Comparison of ENCODE assay signal across 16 mouse cellular contexts in the genomic region with DNA sequence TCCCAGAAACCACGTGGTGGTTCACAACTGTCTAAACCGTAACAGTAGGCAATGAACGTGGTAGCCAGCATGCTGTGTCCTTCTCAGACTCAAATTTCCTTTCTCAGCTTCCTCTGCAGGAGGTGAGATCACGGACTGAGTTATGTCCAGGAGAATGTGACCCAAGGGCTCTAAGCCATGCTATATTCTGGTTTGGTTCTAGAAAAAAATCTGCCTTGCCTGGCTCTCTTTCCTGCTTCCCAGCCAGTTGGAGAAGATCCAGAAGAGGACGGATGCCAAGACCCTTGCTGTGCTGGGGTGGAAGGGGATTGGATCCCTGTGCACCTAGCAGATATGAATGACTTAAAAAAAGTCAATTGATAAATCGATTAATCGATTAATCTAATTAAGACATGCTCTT. TPM values are rescaled to one million over a fixed set of nuclear protein-coding genes. Genes with fewer than 3 reads are reported as not detected.
DNase-seq lines count a peak whose midpoint lies in the region; ATAC-seq and TF ChIP-seq lines count a peak whose summit lies in the region.
"Had no signal": no experiment of that assay in that cellular context is flagged by ENCODE, and none has a peak within 500 bp of the region (broad histone marks: within the 10 kb centered on the region; RNA-seq: fewer than 3 reads in every experiment).

No protein-coding gene starts in this region.

- no peak overlapping the region for H3K27ac ChIP-seq in cerebellum, adult 2 months (ENCODE audit: insufficient read depth, low read length)
- no peak overlapping the region for H3K27ac ChIP-seq in heart, postnatal 0 days (ENCODE audit: low read depth)
- 0 out of 2 replicates have a peak overlapping the region, but pooled peaks have one; percentile 27 for H3K27ac ChIP-seq in kidney, embryonic 15.5 days

- H3K4me2 ChIP-seq in heart, postnatal 0 days (ENCODE audit: low read depth, low read length), result no peak overlapping the region
- H3K4me2 ChIP-seq in kidney, embryonic 15.5 days, result no peak overlapping the region
- H3K4me2 ChIP-seq: midbrain, embryonic 11.5 days had no signal

- H3K9me3 ChIP-seq in heart, postnatal 0 days (replicated peaks; ENCODE audit: control insufficient read depth, low read length), result no peaks in the 10 kb centered on the region
- H3K9me3 ChIP-seq in kidney, embryonic 15.5 days (replicated peaks), result no peaks in the 10 kb centered on the region

- no peak for TF ChIP-seq EP300 in heart, postnatal 0 days (IDR thresholded peaks at IDR 0.05; ENCODE audit: low read depth)

- TF ChIP-seq CTCF in cerebellum, adult 2 months (IDR thresholded peaks at IDR 0.05; ENCODE audit: borderline replicate concordance, insufficient read depth, low read depth, low read length), result no peak
- TF ChIP-seq CTCF in heart, postnatal 0 days (IDR thresholded peaks at IDR 0.05; ENCODE audit: low read depth), result no peak

- ATAC-seq in heart, postnatal 0 days (ENCODE audit: insufficient read depth, low read depth), result 0 out of 2 replicates have a peak, but pooled peaks have one; percentile 36
- ATAC-seq in kidney, embryonic 15.5 days (replicated peaks; ENCODE audit: low FRiP score), result no peak
- no peak for ATAC-seq in megakaryocyte-erythroid progenitor cell, adult 5-6 weeks (replicated peaks; ENCODE audit: low FRiP score, low TSS enrichment, poor library complexity, severe bottlenecking)
- no peak for ATAC-seq in activated CD4-positive, CD25-positive, alpha-beta regulatory T cell, adult 4 months
- ATAC-seq: liver, postnatal 0 days had no signal

- peak; percentile 59 to 68 for DNase-seq in cerebellum, postnatal 10 days
- no peak for DNase-seq in cerebellum, adult 2 months
- DNase-seq in heart, postnatal 0 days (ENCODE audit: low spot score), result peak; percentile 24
- DNase-seq in heart, adult 8-10 months (ENCODE audit: low spot score), result no peak
- DNase-seq in NIH3T3 (ENCODE audit: low read depth), result peak; percentile 73
- DNase-seq: liver, postnatal 0 days; thymus, postnatal 4 days had no signal

- H3K9ac ChIP-seq in heart, postnatal 0 days (replicated peaks; ENCODE audit: low read depth, low read length), result no peak overlapping the region
- no peak overlapping the region for H3K9ac ChIP-seq in kidney, embryonic 15.5 days
- H3K9ac ChIP-seq: liver, postnatal 0 days had no signal

- no peaks in the 10 kb centered on the region for H3K27me3 ChIP-seq in cerebellum, adult 2 months (ENCODE audit: control insufficient read depth, insufficient read depth, low read length)
- H3K27me3 ChIP-seq in heart, postnatal 0 days (ENCODE audit: control insufficient read depth, insufficient read depth, low read length), result no peaks in the 10 kb centered on the region
- H3K27me3 ChIP-seq in kidney, embryonic 15.5 days, result no peaks in the 10 kb centered on the region

- 27% methylated on average over 7 of the region's 7 CpGs for WGBS in cerebellum, adult 2 months
- 51% methylated on average over 7 of the region's 7 CpGs for WGBS in heart, postnatal 0 days
- WGBS in kidney, embryonic 15.5 days, result 73% methylated on average over 7 of the region's 7 CpGs

- H3K4me3 ChIP-seq in cerebellum, adult 2 months (replicated peaks; ENCODE audit: insufficient read depth, low read depth, low read length), result no peak overlapping the region
- no peak overlapping the region for H3K4me3 ChIP-seq in heart, postnatal 0 days (ENCODE audit: low read depth, low read length)
- no peak overlapping the region for H3K4me3 ChIP-seq in kidney, embryonic 15.5 days (replicated peaks)
- H3K4me3 ChIP-seq: myocyte had no signal

- no peaks in the 10 kb centered on the region; the same call in 1 of the 2 replicates for H3K4me1 ChIP-seq in cerebellum, adult 2 months (ENCODE audit: control insufficient read depth, insufficient read depth, low read length)
- no peaks in the 10 kb centered on the region for H3K4me1 ChIP-seq in heart, postnatal 0 days (ENCODE audit: control insufficient read depth, insufficient read depth)
- peaks cover 17% of the 10 kb centered on the region; the same call in 1 of the 2 replicates for H3K4me1 ChIP-seq in kidney, embryonic 15.5 days

- TF ChIP-seq POLR2A in cerebellum, adult 2 months (IDR thresholded peaks at IDR 0.05; ENCODE audit: borderline replicate concordance, insufficient read depth, low read length), result no peak

- no peaks in the 10 kb centered on the region for H3K36me3 ChIP-seq in heart, postnatal 0 days (replicated peaks; ENCODE audit: control insufficient read depth, insufficient read depth, low read length)
- no peaks in the 10 kb centered on the region for H3K36me3 ChIP-seq in kidney, embryonic 15.5 days

RNA-seq across cellular contexts. Expression of a gene that starts 10.4 kb away (rescaled TPM):
- polyA plus RNA-seq in cerebellum, adult 2 months (2012; rRNA removed), result 0.18 and 0.25 TPM in 2 replicates
- 0.69 TPM in 1 of 2 replicates, not detected in the other for total RNA-seq in heart, postnatal 0 days (2014; rRNA removed; ENCODE audit: low replicate concordance)
- 0.05 and 0.12 TPM in 2 replicates for polyA plus RNA-seq in heart, postnatal 0 days (2015; fragmentation: Nextera tagmentation; extraction: Ambion mirVana)
- total RNA-seq in heart, adult 8-10 months (2022), result under 1 TPM; 0.06 to 0.43 (median 0.16) TPM
- polyA plus RNA-seq in kidney, embryonic 15.5 days (2015; fragmentation: Nextera tagmentation; extraction: Ambion mirVana), result 0.29 and 0.32 TPM in 2 replicates
- total RNA-seq in megakaryocyte-erythroid progenitor cell, adult 5-6 weeks (2014; fragmentation: Nextera tagmentation), result not detected in 2 replicates
- not detected in 2 replicates for total RNA-seq in megakaryocyte-erythroid progenitor cell, adult 5-6 weeks (2017)
- not detected for polyA plus RNA-seq in activated CD4-positive, CD25-positive, alpha-beta regulatory T cell, adult 4 months (2017; shearing (Covaris generic))
- total RNA-seq: hematopoietic stem cell, adult 5-6 weeks; MEL had no signal

RNA-seq across cellular contexts. Expression of a gene that starts 55.4 kb away (rescaled TPM):
- polyA plus RNA-seq in cerebellum, adult 2 months (2012; rRNA removed), result 0.11 and 0.30 TPM in 2 replicates
- 0.73 TPM in 1 of 2 replicates, not detected in the other for total RNA-seq in heart, postnatal 0 days (2014; rRNA removed; ENCODE audit: low replicate concordance)
- 0.11 TPM in 2 replicates for polyA plus RNA-seq in heart, postnatal 0 days (2015; fragmentation: Nextera tagmentation; extraction: Ambion mirVana)
- total RNA-seq in heart, adult 8-10 months (2022), result under 1 TPM in 3 of 4 experiments, not detected in 1; 0.14 to 0.57 (median 0.25) TPM
- 0.17 and 0.18 TPM in 2 replicates for polyA plus RNA-seq in kidney, embryonic 15.5 days (2015; fragmentation: Nextera tagmentation; extraction: Ambion mirVana)
- 0.47 TPM in 1 of 2 replicates, not detected in the other for total RNA-seq in megakaryocyte-erythroid progenitor cell, adult 5-6 weeks (2014; fragmentation: Nextera tagmentation)
- not detected in 2 replicates for total RNA-seq in megakaryocyte-erythroid progenitor cell, adult 5-6 weeks (2017)
- polyA plus RNA-seq in activated CD4-positive, CD25-positive, alpha-beta regulatory T cell, adult 4 months (2017; shearing (Covaris generic)), result 100 to 1,000 TPM; 243 to 261 TPM
- total RNA-seq: common myeloid progenitor, adult 5-6 weeks; layer of hippocampus, postnatal 14 days had no signal
- polyA plus RNA-seq: midbrain, embryonic 11.5 days had no signal

RNA-seq across cellular contexts. Expression of a gene that starts 58.5 kb away (rescaled TPM):
- 26.2 and 28.6 TPM in 2 replicates for polyA plus RNA-seq in cerebellum, adult 2 months (2012; rRNA removed)
- total RNA-seq in heart, postnatal 0 days (2014; rRNA removed; ENCODE audit: low replicate concordance), result 221 and 277 TPM in 2 replicates
- 186 and 201 TPM in 2 replicates for polyA plus RNA-seq in heart, postnatal 0 days (2015; fragmentation: Nextera tagmentation; extraction: Ambion mirVana)
- total RNA-seq in heart, adult 8-10 months (2022), result 10 to 100 TPM; 79.9 to 86.6 (median 84.1) TPM
- 644 and 695 TPM in 2 replicates for polyA plus RNA-seq in kidney, embryonic 15.5 days (2015; fragmentation: Nextera tagmentation; extraction: Ambion mirVana)
- 15.9 and 22.9 TPM in 2 replicates for total RNA-seq in megakaryocyte-erythroid progenitor cell, adult 5-6 weeks (2014; fragmentation: Nextera tagmentation)
- 23.5 and 68.2 TPM in 2 replicates for total RNA-seq in megakaryocyte-erythroid progenitor cell, adult 5-6 weeks (2017)
- 10 to 100 TPM; 33.7 to 43.6 TPM for polyA plus RNA-seq in activated CD4-positive, CD25-positive, alpha-beta regulatory T cell, adult 4 months (2017; shearing (Covaris generic))

Comparison
In these comparisons a context has a peak if more than half of its experiments do, and no peak if none do; other contexts are left out.
1. DNase-seq: peak in cerebellum, postnatal 10 days (2 of 2), heart, postnatal 0 days (single experiment) and NIH3T3 (single experiment); none in cerebellum, adult 2 months (0 of 2) and heart, adult 8-10 months (single experiment).
2. RNA of a gene that starts 55.4 kb away (polyA plus RNA-seq): 243 to 261 TPM in activated CD4-positive, CD25-positive, alpha-beta regulatory T cell, adult 4 months; 0.17 to 0.18 TPM in kidney, embryonic 15.5 days, 0.11 to 0.30 TPM in cerebellum, adult 2 months and 0.11 TPM in heart, postnatal 0 days; every median in the first group is over 100 times any median in the second.